Mouse (Mus musculus): Measurements from ENCODE around the gene Fpr2. TPM values are rescaled to one million over a fixed set of nuclear protein-coding genes. Genes with fewer than 3 reads are reported as not detected.
A peak's percentile ranks its signal among the peaks of the same experiment; 100 is the strongest.
"Not testable (repeated sequence)": the region's sequence is repeated elsewhere in the genome, so short reads cannot be mapped to it uniquely, and the experiment has no call there.

Gene Fpr2
- polyA plus RNA-seq, 1 experiment: not detected

DNA sequence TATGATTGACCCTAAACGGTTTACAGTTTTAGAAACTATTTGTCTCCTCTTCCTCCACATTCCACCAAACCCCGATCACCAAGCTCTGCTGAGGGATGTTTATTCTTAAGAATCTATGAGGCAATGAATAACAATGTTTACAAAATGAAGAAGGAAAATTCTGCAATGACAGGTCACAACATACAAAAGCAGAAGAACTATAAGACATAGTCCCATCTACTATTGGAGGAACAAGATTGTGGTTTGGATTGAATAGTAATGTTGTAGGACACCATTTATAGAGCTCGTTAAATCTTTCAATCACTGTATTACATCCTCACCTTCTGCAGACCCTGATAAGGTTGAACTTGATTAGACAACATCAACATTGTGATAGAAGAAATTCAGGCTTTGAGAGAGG, 5.0 kb upstream of the Fpr2 start:
- H3K4me1 ChIP-seq (ENCODE audit: control insufficient read depth, insufficient read depth, low read length): no peaks in the 10 kb centered on the region
- TF ChIP-seq POLR2A (IDR thresholded peaks at IDR 0.05; ENCODE audit: low read depth, low read length) (no peak), CTCF (IDR thresholded peaks at IDR 0.05; ENCODE audit: borderline replicate concordance, insufficient read depth, low read length) (no peak)
- H3K4me3 ChIP-seq (ENCODE audit: insufficient read depth, low read length): no peak overlapping the region
- no peak overlapping the region for H3K27ac ChIP-seq (ENCODE audit: insufficient read depth, low read length)

GRCm38 (mm10) chr17:17883840-17884239, 3.8 kb upstream of the Fpr2 start, which contains the start of gene Fpr1:
TSS of gene Fpr1 (minus strand) at chr17:17883940.
- Histone ChIP-seq H3K27ac (ENCODE audit: insufficient read depth, low read length) (no peak within 1 kb of the TSS), H3K4me3 (ENCODE audit: insufficient read depth, low read length) (no peak within 1 kb of the TSS), H3K4me1 (ENCODE audit: control insufficient read depth, insufficient read depth, low read length) (no peaks in the 10 kb centered on the region)
- TF ChIP-seq CTCF (IDR thresholded peaks at IDR 0.05; ENCODE audit: borderline replicate concordance, insufficient read depth, low read length) (no peak), POLR2A (IDR thresholded peaks at IDR 0.05; ENCODE audit: low read depth, low read length) (no peak)

DNA sequence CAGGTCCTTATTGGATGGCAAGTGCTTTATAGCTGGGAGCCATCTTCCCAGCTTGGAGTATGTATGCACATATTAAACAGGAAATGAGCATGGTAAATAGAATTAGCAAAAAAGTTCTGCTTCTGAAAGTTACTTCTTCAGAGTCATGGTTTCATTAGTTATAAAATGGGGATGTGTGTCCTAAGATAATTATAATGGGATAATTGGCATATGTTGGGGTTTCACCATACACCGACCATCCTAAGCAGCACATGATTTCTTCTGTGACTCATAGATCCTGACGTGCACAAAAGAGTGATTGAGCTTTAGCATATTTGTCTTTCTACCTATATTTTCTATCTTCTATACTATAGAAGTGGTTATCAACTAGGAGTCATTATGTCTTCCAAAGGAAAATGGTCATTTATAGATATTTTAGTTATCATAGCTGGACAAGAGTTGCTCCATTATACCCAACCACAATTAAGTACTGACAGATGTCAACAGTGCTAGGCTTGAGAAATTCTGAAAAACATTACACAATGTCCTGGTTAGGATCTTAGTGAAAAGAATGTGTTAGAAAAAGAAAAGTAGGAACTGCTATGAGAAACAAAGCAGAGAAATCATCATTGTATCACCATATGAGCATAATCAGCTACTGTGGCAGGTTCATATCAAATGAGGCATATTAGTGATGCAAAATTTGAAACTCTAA, 2.3 kb downstream of the Fpr2 start:
- no peak for TF ChIP-seq POLR2A (IDR thresholded peaks at IDR 0.05; ENCODE audit: low read depth, low read length)
- H3K4me1 ChIP-seq (ENCODE audit: control insufficient read depth, insufficient read depth, low read length): no peaks in the 10 kb centered on the region
- no peak overlapping the region for H3K4me3 ChIP-seq (ENCODE audit: insufficient read depth, low read length)
- H3K27ac ChIP-seq (ENCODE audit: insufficient read depth, low read length): no peak overlapping the region

GRCm38 (mm10) chr17:17896039-17896438, 8.4 kb downstream of the Fpr2 start:
- Histone ChIP-seq H3K27ac (ENCODE audit: insufficient read depth, low read length) (no peak overlapping the region), H3K4me3 (ENCODE audit: insufficient read depth, low read length) (no peak overlapping the region), H3K4me1 (ENCODE audit: control insufficient read depth, insufficient read depth, low read length) (no peaks in the 10 kb centered on the region)
- TF ChIP-seq POLR2A (IDR thresholded peaks at IDR 0.05; ENCODE audit: low read depth, low read length): no peak
- no peak for TF ChIP-seq CTCF (IDR thresholded peaks at IDR 0.05; ENCODE audit: borderline replicate concordance, insufficient read depth, low read length)

DNA sequence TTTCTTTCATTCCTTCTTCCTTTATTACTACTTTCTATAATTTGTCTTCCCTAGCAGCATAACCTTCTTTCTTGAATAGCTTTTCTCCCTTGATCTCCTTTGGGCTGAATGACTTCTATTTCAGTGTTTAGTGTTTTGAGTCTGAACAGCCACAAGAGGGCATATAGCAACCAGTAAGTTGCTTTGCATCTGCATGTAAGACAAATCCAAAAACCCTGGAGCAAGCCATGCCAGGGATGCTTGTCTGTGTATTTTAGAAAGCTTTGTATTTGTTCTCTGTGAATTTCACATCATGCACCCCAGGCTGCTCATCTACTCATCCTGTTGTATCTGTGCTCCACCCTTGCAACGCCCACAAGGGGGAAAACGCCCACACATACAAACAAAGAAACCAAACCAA, 11.6 kb downstream of the Fpr2 start:
- Histone ChIP-seq H3K4me3 (ENCODE audit: insufficient read depth, low read length) (no peak overlapping the region), H3K27ac (ENCODE audit: insufficient read depth, low read length) (no peak overlapping the region), H3K4me1 (ENCODE audit: control insufficient read depth, insufficient read depth, low read length) (no peaks in the 10 kb centered on the region)
- TF ChIP-seq CTCF (IDR thresholded peaks at IDR 0.05; ENCODE audit: borderline replicate concordance, insufficient read depth, low read length) (no peak), POLR2A (IDR thresholded peaks at IDR 0.05; ENCODE audit: low read depth, low read length) (no peak)

GRCm38 (mm10) chr17:17900768-17901167, 13.1 kb downstream of the Fpr2 start:
- Histone ChIP-seq H3K4me1 (ENCODE audit: control insufficient read depth, insufficient read depth, low read length) (no peaks in the 10 kb centered on the region), H3K4me3 (ENCODE audit: insufficient read depth, low read length) (no peak overlapping the region), H3K27ac (ENCODE audit: insufficient read depth, low read length) (no peak overlapping the region)
- TF ChIP-seq CTCF (IDR thresholded peaks at IDR 0.05; ENCODE audit: borderline replicate concordance, insufficient read depth, low read length) (no peak), POLR2A (IDR thresholded peaks at IDR 0.05; ENCODE audit: low read depth, low read length) (no peak)

- Histone ChIP-seq H3K4me3 (ENCODE audit: insufficient read depth, low read length) (peak overlapping the region; percentile 44), H3K4me1 (ENCODE audit: control insufficient read depth, insufficient read depth, low read length) (no peaks in the 10 kb centered on the region), H3K27ac (ENCODE audit: insufficient read depth, low read length) (peak overlapping the region; percentile 80)
- TF ChIP-seq CTCF (IDR thresholded peaks at IDR 0.05; ENCODE audit: borderline replicate concordance, insufficient read depth, low read length): no peak
- peak; percentile 78 for TF ChIP-seq POLR2A (IDR thresholded peaks at IDR 0.05; ENCODE audit: low read depth, low read length)
Measured at GRCm38 (mm10) chr17:17909636-17910421, 22.2 kb downstream of the Fpr2 start.

GRCm38 (mm10) chr17:17912618-17913017, 25.0 kb downstream of the Fpr2 start:
- not testable (repeated sequence) for H3K27ac ChIP-seq (ENCODE audit: insufficient read depth, low read length); H3K4me1 ChIP-seq (ENCODE audit: control insufficient read depth, insufficient read depth, low read length); H3K4me3 ChIP-seq (ENCODE audit: insufficient read depth, low read length)

DNA sequence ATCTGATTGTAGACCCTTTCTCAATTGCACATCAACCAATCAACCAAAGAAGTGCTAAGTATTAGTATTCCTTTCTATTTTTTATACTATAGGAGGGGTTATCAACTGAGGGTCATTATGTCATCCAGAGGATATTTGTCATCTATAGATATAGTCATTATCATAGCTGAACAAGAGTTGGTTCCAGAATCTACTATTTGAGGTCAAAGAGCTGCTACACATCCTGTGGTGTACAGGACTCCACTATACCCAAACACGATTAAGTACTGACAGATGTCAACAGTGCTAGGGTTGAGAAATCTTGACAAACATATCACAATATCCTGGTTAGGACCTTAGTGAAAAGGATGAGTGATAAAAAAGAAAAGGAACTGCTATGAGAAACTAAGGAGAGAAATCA, 29.8 kb downstream of the Fpr2 start:
- Histone ChIP-seq H3K4me1 (ENCODE audit: control insufficient read depth, insufficient read depth, low read length) (no peaks in the 10 kb centered on the region), H3K27ac (ENCODE audit: insufficient read depth, low read length) (no peak overlapping the region), H3K4me3 (ENCODE audit: insufficient read depth, low read length) (no peak overlapping the region)
- TF ChIP-seq POLR2A (IDR thresholded peaks at IDR 0.05; ENCODE audit: low read depth, low read length): no peak
- TF ChIP-seq CTCF (IDR thresholded peaks at IDR 0.05; ENCODE audit: borderline replicate concordance, insufficient read depth, low read length): no peak

- no peak overlapping the region for H3K27ac ChIP-seq (ENCODE audit: insufficient read depth, low read length)
- H3K4me3 ChIP-seq (ENCODE audit: insufficient read depth, low read length): no peak overlapping the region
- TF ChIP-seq POLR2A (IDR thresholded peaks at IDR 0.05; ENCODE audit: low read depth, low read length): no peak
- TF ChIP-seq CTCF (IDR thresholded peaks at IDR 0.05; ENCODE audit: borderline replicate concordance, insufficient read depth, low read length): no peak
- no peaks in the 10 kb centered on the region for H3K4me1 ChIP-seq (ENCODE audit: control insufficient read depth, insufficient read depth, low read length)
Measured at GRCm38 (mm10) chr17:17917782-17918181, 30.2 kb downstream of the Fpr2 start.

Other genes with a start within 250 kb of the Fpr2 start
- not detected in 2 replicates for gene Vmn2r90, start 184.1 kb upstream of the Fpr2 start, polyA plus RNA-seq (2011; ENCODE audit: insufficient read length, low read depth, missing spikeins)
- 122 and 140 TPM in 2 replicates for gene Spaca6, start 60.7 kb upstream of the Fpr2 start, polyA plus RNA-seq (2011; ENCODE audit: insufficient read length, low read depth, missing spikeins)
- gene Has1, start 32.6 kb upstream of the Fpr2 start, polyA plus RNA-seq (2011; ENCODE audit: insufficient read length, low read depth, missing spikeins): 0.32 TPM in 1 of 2 replicates, not detected in the other
- gene Fpr1, start 3.9 kb upstream of the Fpr2 start, polyA plus RNA-seq (2011; ENCODE audit: insufficient read length, low read depth, missing spikeins): not detected in 2 replicates
- not detected in 2 replicates for gene Fpr3, start within 50 bp of the Fpr2 start, polyA plus RNA-seq (2011; ENCODE audit: insufficient read length, low read depth, missing spikeins)
- gene Fpr-rs4, start 133.9 kb downstream of the Fpr2 start, polyA plus RNA-seq (2011; ENCODE audit: insufficient read length, low read depth, missing spikeins): not detected in 2 replicates
- gene Vmn2r124, start 161.6 kb downstream of the Fpr2 start, polyA plus RNA-seq (2011; ENCODE audit: insufficient read length, low read depth, missing spikeins): not detected in 2 replicates
- gene Vmn2r91, start 197.2 kb downstream of the Fpr2 start, polyA plus RNA-seq (2011; ENCODE audit: insufficient read length, low read depth, missing spikeins): not detected in 2 replicates